Mouse (Mus musculus): Measurements from ENCODE around the gene Gatad2a.

Gatad2a gene

GRCm38 (mm10) chr8:69887289-69888243 lies 108.6 kb downstream of the Gatad2a start, which contains the start of gene Cilp2:
TSS of gene Cilp2 (minus strand) at chr8:69887687.
- in situ Hi-C loops (cut with MboI; ENCODE audit: low pct_unique_long_range_greater_than_20kb in 1 of 2, low sequenced_read_pairs in 2 of 2, unreplicated experiment in 1 of 2) = no loop called here

GRCm38 (mm10) chr8:69884141-69884540 lies 112.0 kb downstream of the Gatad2a start:
- in situ Hi-C loops (cut with MboI; ENCODE audit: low pct_unique_long_range_greater_than_20kb in 1 of 2, low sequenced_read_pairs in 2 of 2, unreplicated experiment in 1 of 2) = no loop called here

DNA sequence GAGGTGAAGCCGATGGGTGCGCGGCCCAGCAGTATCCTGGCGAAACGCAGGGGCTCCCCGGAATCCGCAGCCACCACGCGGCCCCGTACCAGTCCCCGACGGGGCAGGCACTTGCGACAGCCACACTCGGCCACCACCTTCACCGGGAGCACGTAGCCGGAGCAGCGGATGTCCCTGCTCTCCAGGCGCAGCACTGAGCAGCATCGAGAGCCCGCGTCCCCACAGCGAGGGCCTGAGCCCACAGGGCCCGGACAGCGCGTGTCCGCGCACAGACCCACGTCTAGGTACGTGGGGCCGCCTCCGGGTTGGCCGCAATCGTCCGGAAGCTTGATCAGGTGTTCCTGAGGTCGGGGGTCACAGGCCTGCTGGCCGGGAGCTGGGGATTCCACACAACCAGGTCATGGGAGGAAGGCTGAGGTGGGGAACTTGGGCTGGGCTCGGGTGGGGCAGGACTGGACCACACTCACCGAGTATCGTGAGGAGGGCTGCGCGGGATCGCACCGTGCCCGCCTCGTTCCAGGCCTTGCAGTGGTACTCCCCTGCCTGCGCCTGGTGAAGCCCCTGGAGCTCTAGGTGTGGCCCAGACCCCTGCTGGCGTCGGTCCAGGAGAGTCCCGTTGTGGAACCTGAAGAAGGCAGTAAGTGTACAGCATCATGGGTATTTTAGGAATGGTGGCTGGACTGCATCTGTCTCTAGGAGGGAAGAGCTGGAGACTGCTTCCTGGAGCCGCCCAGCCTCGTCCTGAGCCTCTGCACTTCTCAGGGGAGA lies 113.2 kb downstream of the Gatad2a start:
- in situ Hi-C loops (cut with MboI; ENCODE audit: low pct_unique_long_range_greater_than_20kb in 1 of 2, low sequenced_read_pairs in 2 of 2, unreplicated experiment in 1 of 2) = no loop called here

- in situ Hi-C loops (cut with MboI; ENCODE audit: low pct_unique_long_range_greater_than_20kb in 1 of 2, low sequenced_read_pairs in 2 of 2, unreplicated experiment in 1 of 2) = no loop called here
Measured at GRCm38 (mm10) chr8:69882021-69882756, 114.0 kb downstream of the Gatad2a start.

DNA sequence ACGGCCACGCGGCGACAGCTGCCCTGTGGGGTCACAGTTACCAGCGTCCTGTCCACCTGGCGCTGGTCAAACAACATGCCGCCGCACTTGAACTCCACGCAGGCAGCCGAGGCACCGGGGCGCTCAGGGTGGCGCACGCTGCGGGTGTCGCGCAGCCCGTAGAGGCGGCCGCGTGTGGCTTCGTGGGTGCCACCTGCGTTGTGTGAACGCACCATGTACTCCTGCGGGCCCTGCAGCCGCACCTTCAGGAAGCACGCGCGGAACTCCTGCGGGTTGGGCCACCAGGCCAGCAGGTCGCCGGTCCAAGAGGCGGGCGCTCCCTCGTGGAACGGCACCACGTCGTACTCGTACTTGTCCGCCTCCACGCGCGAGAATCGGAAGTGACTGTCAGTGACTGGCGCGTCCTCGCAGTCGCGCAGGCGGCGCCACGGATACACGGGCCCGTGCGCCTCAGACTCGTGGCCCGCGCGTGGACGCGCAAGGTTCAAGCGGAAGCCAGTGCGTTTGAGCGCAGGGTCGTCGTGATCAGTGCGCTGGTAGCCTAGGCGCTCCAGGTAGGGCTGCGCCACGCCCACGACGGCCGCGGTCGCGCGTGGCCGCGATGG lies 114.8 kb downstream of the Gatad2a start:
- in situ Hi-C loops (cut with MboI; ENCODE audit: low pct_unique_long_range_greater_than_20kb in 1 of 2, low sequenced_read_pairs in 2 of 2, unreplicated experiment in 1 of 2) = no loop called here

DNA sequence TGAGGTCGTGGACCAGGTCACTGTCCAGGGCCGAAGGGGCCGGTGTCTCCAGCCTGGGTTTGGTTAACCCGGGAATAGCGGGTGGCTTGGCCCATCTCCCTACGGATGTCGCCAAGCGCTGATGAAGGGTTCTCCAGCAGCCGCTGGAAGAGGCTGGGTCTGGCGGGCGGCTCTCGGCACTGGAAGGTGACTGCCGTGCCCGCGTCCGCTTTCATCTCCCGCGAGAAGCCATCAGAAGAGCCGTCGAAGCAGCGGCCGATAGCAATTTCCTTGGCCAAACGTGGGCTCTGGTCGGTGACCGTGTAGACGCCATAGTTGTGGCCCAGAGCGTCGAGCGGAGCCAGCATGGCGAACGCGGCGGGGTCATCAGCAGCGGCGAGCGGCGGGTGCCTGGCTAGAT lies 115.3 kb downstream of the Gatad2a start:
- in situ Hi-C loops (cut with MboI; ENCODE audit: low pct_unique_long_range_greater_than_20kb in 1 of 2, low sequenced_read_pairs in 2 of 2, unreplicated experiment in 1 of 2) = no loop called here

GRCm38 (mm10) chr8:69879678-69880077 lies 116.5 kb downstream of the Gatad2a start:
- in situ Hi-C loops (cut with MboI; ENCODE audit: low pct_unique_long_range_greater_than_20kb in 1 of 2, low sequenced_read_pairs in 2 of 2, unreplicated experiment in 1 of 2) = no loop called here

- in situ Hi-C loops (cut with MboI; ENCODE audit: low pct_unique_long_range_greater_than_20kb in 1 of 2, low sequenced_read_pairs in 2 of 2, unreplicated experiment in 1 of 2) = no loop called here
Measured at GRCm38 (mm10) chr8:69877992-69878391, 118.2 kb downstream of the Gatad2a start.

DNA sequence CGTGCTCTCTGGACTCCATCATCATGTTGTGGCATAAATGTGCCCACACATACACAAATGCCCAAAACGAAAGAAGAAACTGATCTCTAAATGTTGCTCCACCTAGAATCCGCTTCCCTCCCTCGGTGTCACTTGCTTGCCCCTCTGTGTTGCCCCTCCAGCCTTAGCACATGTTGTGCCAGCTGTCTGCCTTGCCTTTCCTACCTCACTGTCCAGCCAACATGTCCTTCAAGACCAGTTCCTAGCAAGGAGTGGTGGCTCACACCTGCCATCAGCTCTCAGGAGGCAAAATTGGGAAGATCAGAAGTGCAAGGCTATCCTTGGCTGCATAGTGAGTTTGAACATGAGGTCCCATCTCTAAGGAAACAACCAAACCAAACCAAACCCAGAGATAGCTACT lies 118.8 kb downstream of the Gatad2a start:
- in situ Hi-C loops (cut with MboI; ENCODE audit: low pct_unique_long_range_greater_than_20kb in 1 of 2, low sequenced_read_pairs in 2 of 2, unreplicated experiment in 1 of 2) = no loop called here

GRCm38 (mm10) chr8:69876967-69877366 lies 119.2 kb downstream of the Gatad2a start:
- in situ Hi-C loops (cut with MboI; ENCODE audit: low pct_unique_long_range_greater_than_20kb in 1 of 2, low sequenced_read_pairs in 2 of 2, unreplicated experiment in 1 of 2) = no loop called here

DNA sequence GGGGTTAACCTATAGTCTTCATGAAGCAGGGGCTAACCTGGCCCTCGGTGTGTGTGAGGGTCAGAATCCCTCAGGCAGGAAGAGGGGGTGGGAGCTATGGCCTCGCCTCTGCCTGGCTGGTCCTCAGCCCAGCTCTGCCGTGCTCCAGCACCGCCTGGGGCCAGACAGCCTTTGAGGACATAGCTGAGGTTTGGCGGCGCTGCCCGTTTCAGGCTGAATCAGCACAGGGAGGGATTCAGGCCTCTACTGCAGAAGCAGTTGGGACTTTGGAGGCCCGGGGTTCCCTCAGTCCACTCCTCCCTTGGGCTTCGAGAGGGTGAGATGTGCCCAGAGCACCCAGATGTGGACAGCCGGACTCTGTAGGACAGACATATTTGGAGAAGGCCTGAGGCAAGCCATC lies 120.1 kb downstream of the Gatad2a start:
- in situ Hi-C loops (cut with MboI; ENCODE audit: low pct_unique_long_range_greater_than_20kb in 1 of 2, low sequenced_read_pairs in 2 of 2, unreplicated experiment in 1 of 2) = no loop called here

DNA sequence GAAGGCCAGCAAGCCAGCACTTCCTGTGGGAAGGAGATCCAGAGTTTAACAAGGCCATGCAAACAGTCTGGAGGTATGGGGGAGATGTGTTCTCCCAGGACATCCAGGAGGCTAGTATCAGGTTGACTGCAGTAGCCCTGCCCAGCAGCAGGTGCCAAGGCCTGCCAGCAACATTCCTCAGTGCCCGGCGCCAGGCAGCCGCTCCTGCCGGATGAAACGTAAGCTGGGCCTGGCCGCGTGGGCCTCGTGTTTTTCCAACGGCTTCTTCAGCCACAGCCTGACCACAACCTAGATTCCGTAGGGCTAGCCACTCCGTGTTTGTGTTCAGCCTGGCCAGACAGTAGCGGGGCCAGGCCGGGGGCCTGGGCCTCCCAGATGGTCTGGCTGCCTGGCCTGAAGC lies 121.5 kb downstream of the Gatad2a start:
- in situ Hi-C loops (cut with MboI; ENCODE audit: low pct_unique_long_range_greater_than_20kb in 1 of 2, low sequenced_read_pairs in 2 of 2, unreplicated experiment in 1 of 2) = loop anchor here in 1 of 2 experiments (25.0 kb wide), 2 partner anchors 237 to 537 kb away; partner anchors contain the start of gene Zfp868

DNA sequence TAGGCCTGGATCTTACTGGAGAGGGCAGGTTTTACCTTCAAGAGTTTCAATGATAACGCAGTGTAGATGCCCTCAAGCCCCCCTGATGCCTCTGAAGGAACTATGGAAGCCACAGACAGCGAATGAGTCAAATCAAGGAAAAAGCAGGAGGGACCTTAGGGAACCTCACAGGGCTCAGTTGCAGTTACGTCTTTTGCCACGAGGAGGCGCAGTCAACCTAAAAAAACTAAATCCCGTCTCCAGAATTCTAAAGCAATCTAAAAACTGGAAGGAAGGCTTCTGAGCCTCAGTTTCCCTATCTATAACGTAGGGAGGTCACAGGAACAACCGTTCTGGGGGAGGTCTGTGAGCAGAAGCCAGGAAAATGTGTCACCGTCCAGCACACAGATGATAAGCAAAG lies 122.0 kb downstream of the Gatad2a start:
- in situ Hi-C loops (cut with MboI; ENCODE audit: low pct_unique_long_range_greater_than_20kb in 1 of 2, low sequenced_read_pairs in 2 of 2, unreplicated experiment in 1 of 2) = loop anchor here in 1 of 2 experiments (25.0 kb wide), 2 partner anchors 237 to 537 kb away; partner anchors contain the start of gene Zfp868

- in situ Hi-C loops (cut with MboI; ENCODE audit: low pct_unique_long_range_greater_than_20kb in 1 of 2, low sequenced_read_pairs in 2 of 2, unreplicated experiment in 1 of 2) = loop anchor here in 1 of 2 experiments (25.0 kb wide), 2 partner anchors 234 to 534 kb away; partner anchors contain the start of gene Zfp868
Measured at GRCm38 (mm10) chr8:69870907-69871306, 125.3 kb downstream of the Gatad2a start.

GRCm38 (mm10) chr8:69870003-69870765 lies 126.0 kb downstream of the Gatad2a start:
- in situ Hi-C loops (cut with MboI; ENCODE audit: low pct_unique_long_range_greater_than_20kb in 1 of 2, low sequenced_read_pairs in 2 of 2, unreplicated experiment in 1 of 2) = loop anchor here in 1 of 2 experiments (25.0 kb wide), 2 partner anchors 233 to 533 kb away; partner anchors contain the start of gene Zfp868

DNA sequence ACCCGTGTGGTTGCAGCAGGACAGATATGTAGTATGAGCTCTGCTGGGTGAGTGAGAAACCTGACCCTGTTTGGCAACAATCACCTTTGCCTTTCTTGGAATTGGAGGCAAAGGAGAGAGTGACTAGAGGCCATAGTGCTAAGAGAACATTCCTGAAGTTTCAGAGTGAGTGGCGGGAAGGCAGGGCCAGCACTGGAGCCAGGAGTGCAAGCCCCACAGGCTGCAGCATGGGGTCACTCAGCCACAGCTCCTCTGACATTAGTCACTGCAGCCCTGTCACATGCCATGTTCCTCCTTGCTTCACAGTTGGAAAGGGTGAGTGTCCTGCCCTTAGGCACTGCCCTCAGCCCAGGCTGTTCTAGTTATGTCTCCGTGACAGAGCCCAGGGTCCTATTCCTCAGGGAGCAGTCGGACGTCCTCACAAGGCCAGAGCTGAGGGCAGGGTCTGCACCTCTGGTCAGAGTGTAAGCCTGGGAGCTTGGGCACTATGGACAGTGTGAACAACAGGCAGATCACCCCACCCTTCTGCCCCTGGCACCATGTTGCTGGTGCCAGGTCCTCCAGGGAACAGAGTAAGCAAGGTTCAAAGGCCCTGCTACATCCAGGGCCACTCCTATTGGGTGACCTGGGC lies 128.4 kb downstream of the Gatad2a start:
- in situ Hi-C loops (cut with MboI; ENCODE audit: low pct_unique_long_range_greater_than_20kb in 1 of 2, low sequenced_read_pairs in 2 of 2, unreplicated experiment in 1 of 2) = loop anchor here in 1 of 2 experiments (25.0 kb wide), 2 partner anchors 231 to 531 kb away; partner anchors contain the start of gene Zfp868

DNA sequence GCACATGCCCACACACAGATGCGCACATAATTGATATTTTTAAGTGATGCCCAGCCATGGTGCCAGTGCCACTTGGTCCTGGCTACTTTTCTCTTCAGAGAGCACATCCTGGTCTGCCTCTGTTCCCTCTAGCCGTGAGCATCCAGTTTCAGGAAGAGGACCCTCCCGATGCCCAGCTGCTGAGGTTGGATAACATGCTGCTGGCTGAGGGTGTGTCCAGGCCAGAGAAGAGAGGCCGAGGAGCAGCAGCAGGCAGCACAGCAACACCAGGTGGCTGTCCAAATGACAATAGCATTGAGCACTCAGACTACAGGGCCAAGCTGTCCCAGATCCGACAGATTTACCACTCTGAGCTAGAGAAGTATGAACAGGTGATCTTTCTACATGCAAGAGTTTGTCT lies 132.0 kb downstream of the Gatad2a start:
- in situ Hi-C loops (cut with MboI; ENCODE audit: low pct_unique_long_range_greater_than_20kb in 1 of 2, low sequenced_read_pairs in 2 of 2, unreplicated experiment in 1 of 2) = loop anchor here in 1 of 2 experiments (25.0 kb wide), 2 partner anchors 227 to 527 kb away; partner anchors contain the start of gene Zfp868

Data from mouse embryonic stem cell (cell line).